Mouse (Mus musculus): ENCODE measurements around the gene Adcy5. TPM values are rescaled to one million over a fixed set of nuclear protein-coding genes. Genes with fewer than 3 reads are reported as not detected.

The Adcy5 gene
- polyA plus RNA-seq, 1 experiment from 2014 or later: 1.4 TPM

GRCm38 (mm10) chr16:35282456-35282855, 127.8 kb downstream of the Adcy5 start:
- no peak for DNase-seq (ENCODE audit: low spot score)
- no peaks in the 10 kb centered on the region for H3K27me3 ChIP-seq (ENCODE audit: control insufficient read depth, insufficient read depth, low read length)
- 78% methylated on average over 2 of the region's 2 CpGs for WGBS
- ATAC-seq (replicated peaks; ENCODE audit: insufficient number of reproducible peaks, low FRiP score, low TSS enrichment, low read depth): no peak
- H3K4me2 ChIP-seq (ENCODE audit: low read depth, low read length): no peak overlapping the region
- no peaks in the 10 kb centered on the region for H3K9me3 ChIP-seq (replicated peaks; ENCODE audit: control insufficient read depth, low read length)
- H3K27ac ChIP-seq (replicated peaks; ENCODE audit: low read depth, low read length): no peak overlapping the region
- no peak overlapping the region for H3K4me3 ChIP-seq (ENCODE audit: low read depth, low read length)
- H3K9ac ChIP-seq (replicated peaks; ENCODE audit: low read length): no peak overlapping the region
- no peaks in the 10 kb centered on the region for H3K4me1 ChIP-seq (ENCODE audit: control insufficient read depth, insufficient read depth, low read length)
- H3K36me3 ChIP-seq (replicated peaks; ENCODE audit: control insufficient read depth, insufficient read depth, low read depth, low read length): no peaks in the 10 kb centered on the region

- no peaks in the 10 kb centered on the region for H3K36me3 ChIP-seq (replicated peaks; ENCODE audit: control insufficient read depth, insufficient read depth, low read depth, low read length)
- 82% methylated on average over 9 of the region's 9 CpGs for WGBS
- no peaks in the 10 kb centered on the region for H3K4me1 ChIP-seq (ENCODE audit: control insufficient read depth, insufficient read depth, low read length)
- ATAC-seq (replicated peaks; ENCODE audit: insufficient number of reproducible peaks, low FRiP score, low TSS enrichment, low read depth) (no peak), DNase-seq (ENCODE audit: low spot score) (no peak)
- H3K27ac ChIP-seq (replicated peaks; ENCODE audit: low read depth, low read length): no peak overlapping the region
- H3K27me3 ChIP-seq (ENCODE audit: control insufficient read depth, insufficient read depth, low read length): no peaks in the 10 kb centered on the region
- H3K9ac ChIP-seq (replicated peaks; ENCODE audit: low read length): no peak overlapping the region
- no peaks in the 10 kb centered on the region for H3K9me3 ChIP-seq (replicated peaks; ENCODE audit: control insufficient read depth, low read length)
- no peak overlapping the region for H3K4me2 ChIP-seq (ENCODE audit: low read depth, low read length)
- H3K4me3 ChIP-seq (ENCODE audit: low read depth, low read length): no peak overlapping the region
Measured at GRCm38 (mm10) chr16:35285821-35286220, 131.1 kb downstream of the Adcy5 start.

- Histone ChIP-seq H3K4me1 (ENCODE audit: control insufficient read depth, insufficient read depth, low read length) (no peaks in the 10 kb centered on the region), H3K9me3 (replicated peaks; ENCODE audit: control insufficient read depth, low read length) (no peaks in the 10 kb centered on the region), H3K9ac (replicated peaks; ENCODE audit: low read length) (no peak overlapping the region), H3K4me3 (ENCODE audit: low read depth, low read length) (no peak overlapping the region), H3K4me2 (ENCODE audit: low read depth, low read length) (no peak overlapping the region), H3K27ac (replicated peaks; ENCODE audit: low read depth, low read length) (no peak overlapping the region), H3K36me3 (replicated peaks; ENCODE audit: control insufficient read depth, insufficient read depth, low read depth, low read length) (no peaks in the 10 kb centered on the region), H3K27me3 (ENCODE audit: control insufficient read depth, insufficient read depth, low read length) (no peaks in the 10 kb centered on the region)
- no peak for DNase-seq (ENCODE audit: low spot score)
- 92% methylated on average over 5 of the region's 5 CpGs for WGBS
- ATAC-seq (replicated peaks; ENCODE audit: insufficient number of reproducible peaks, low FRiP score, low TSS enrichment, low read depth): no peak
Measured at GRCm38 (mm10) chr16:35287244-35287643, 132.6 kb downstream of the Adcy5 start.

- Histone ChIP-seq H3K36me3 (replicated peaks; ENCODE audit: control insufficient read depth, insufficient read depth, low read depth, low read length) (no peaks in the 10 kb centered on the region), H3K4me2 (ENCODE audit: low read depth, low read length) (no peak overlapping the region), H3K9ac (replicated peaks; ENCODE audit: low read length) (no peak overlapping the region), H3K27me3 (ENCODE audit: control insufficient read depth, insufficient read depth, low read length) (no peaks in the 10 kb centered on the region), H3K4me3 (ENCODE audit: low read depth, low read length) (no peak overlapping the region), H3K4me1 (ENCODE audit: control insufficient read depth, insufficient read depth, low read length) (no peaks in the 10 kb centered on the region), H3K27ac (replicated peaks; ENCODE audit: low read depth, low read length) (no peak overlapping the region), H3K9me3 (replicated peaks; ENCODE audit: control insufficient read depth, low read length) (no peaks in the 10 kb centered on the region)
- no peak for DNase-seq (ENCODE audit: low spot score)
- no peak for ATAC-seq (replicated peaks; ENCODE audit: insufficient number of reproducible peaks, low FRiP score, low TSS enrichment, low read depth)
- 76% methylated on average over 5 of the region's 5 CpGs for WGBS
Measured at GRCm38 (mm10) chr16:35297786-35298185, 143.1 kb downstream of the Adcy5 start.

- no peaks in the 10 kb centered on the region for H3K36me3 ChIP-seq (replicated peaks; ENCODE audit: control insufficient read depth, insufficient read depth, low read depth, low read length)
- WGBS: 82% methylated on average over 5 of the region's 6 CpGs
- H3K4me3 ChIP-seq (ENCODE audit: low read depth, low read length): no peak overlapping the region
- H3K27me3 ChIP-seq (ENCODE audit: control insufficient read depth, insufficient read depth, low read length): no peaks in the 10 kb centered on the region
- H3K9me3 ChIP-seq (replicated peaks; ENCODE audit: control insufficient read depth, low read length): no peaks in the 10 kb centered on the region
- H3K4me2 ChIP-seq (ENCODE audit: low read depth, low read length): no peak overlapping the region
- no peaks in the 10 kb centered on the region for H3K4me1 ChIP-seq (ENCODE audit: control insufficient read depth, insufficient read depth, low read length)
- no peak overlapping the region for H3K27ac ChIP-seq (replicated peaks; ENCODE audit: low read depth, low read length)
- H3K9ac ChIP-seq (replicated peaks; ENCODE audit: low read length): no peak overlapping the region
- ATAC-seq (replicated peaks; ENCODE audit: insufficient number of reproducible peaks, low FRiP score, low TSS enrichment, low read depth) (no peak), DNase-seq (ENCODE audit: low spot score) (no peak)
Measured at GRCm38 (mm10) chr16:35300156-35300555, 145.5 kb downstream of the Adcy5 start.

- peak; percentile 76 for DNase-seq (ENCODE audit: low spot score)
- no peak overlapping the region for H3K4me2 ChIP-seq (ENCODE audit: low read depth, low read length)
- no peak overlapping the region for H3K9ac ChIP-seq (replicated peaks; ENCODE audit: low read length)
- no peaks in the 10 kb centered on the region for H3K9me3 ChIP-seq (replicated peaks; ENCODE audit: control insufficient read depth, low read length)
- no peak overlapping the region for H3K4me3 ChIP-seq (ENCODE audit: low read depth, low read length)
- ATAC-seq (replicated peaks; ENCODE audit: insufficient number of reproducible peaks, low FRiP score, low TSS enrichment, low read depth): no peak
- H3K27ac ChIP-seq (replicated peaks; ENCODE audit: low read depth, low read length): no peak overlapping the region
- H3K27me3 ChIP-seq (ENCODE audit: control insufficient read depth, insufficient read depth, low read length): no peaks in the 10 kb centered on the region
- 49% methylated on average over 7 of the region's 7 CpGs for WGBS
- H3K36me3 ChIP-seq (replicated peaks; ENCODE audit: control insufficient read depth, insufficient read depth, low read depth, low read length): no peaks in the 10 kb centered on the region
- no peaks in the 10 kb centered on the region for H3K4me1 ChIP-seq (ENCODE audit: control insufficient read depth, insufficient read depth, low read length)
Measured at GRCm38 (mm10) chr16:35302441-35303280, 148.0 kb downstream of the Adcy5 start.

GRCm38 (mm10) chr16:35303721-35304120, 149.0 kb downstream of the Adcy5 start:
- no peak overlapping the region for H3K9ac ChIP-seq (replicated peaks; ENCODE audit: low read length)
- 89% methylated on average over 6 of the region's 6 CpGs for WGBS
- no peak overlapping the region for H3K4me3 ChIP-seq (ENCODE audit: low read depth, low read length)
- no peaks in the 10 kb centered on the region for H3K9me3 ChIP-seq (replicated peaks; ENCODE audit: control insufficient read depth, low read length)
- no peaks in the 10 kb centered on the region for H3K27me3 ChIP-seq (ENCODE audit: control insufficient read depth, insufficient read depth, low read length)
- no peak for ATAC-seq (replicated peaks; ENCODE audit: insufficient number of reproducible peaks, low FRiP score, low TSS enrichment, low read depth)
- H3K27ac ChIP-seq (replicated peaks; ENCODE audit: low read depth, low read length): no peak overlapping the region
- H3K4me1 ChIP-seq (ENCODE audit: control insufficient read depth, insufficient read depth, low read length): no peaks in the 10 kb centered on the region
- no peak overlapping the region for H3K4me2 ChIP-seq (ENCODE audit: low read depth, low read length)
- DNase-seq (ENCODE audit: low spot score): no peak
- H3K36me3 ChIP-seq (replicated peaks; ENCODE audit: control insufficient read depth, insufficient read depth, low read depth, low read length): no peaks in the 10 kb centered on the region

- H3K9ac ChIP-seq (replicated peaks; ENCODE audit: low read length): no peak overlapping the region
- H3K4me2 ChIP-seq (ENCODE audit: low read depth, low read length): no peak overlapping the region
- H3K4me1 ChIP-seq (ENCODE audit: control insufficient read depth, insufficient read depth, low read length): no peaks in the 10 kb centered on the region
- H3K27ac ChIP-seq (replicated peaks; ENCODE audit: low read depth, low read length): no peak overlapping the region
- H3K27me3 ChIP-seq (ENCODE audit: control insufficient read depth, insufficient read depth, low read length): no peaks in the 10 kb centered on the region
- WGBS: 87% methylated on average over 5 of the region's 5 CpGs
- H3K36me3 ChIP-seq (replicated peaks; ENCODE audit: control insufficient read depth, insufficient read depth, low read depth, low read length): no peaks in the 10 kb centered on the region
- H3K4me3 ChIP-seq (ENCODE audit: low read depth, low read length): no peak overlapping the region
- ATAC-seq (replicated peaks; ENCODE audit: insufficient number of reproducible peaks, low FRiP score, low TSS enrichment, low read depth) (no peak), DNase-seq (ENCODE audit: low spot score) (no peak)
- no peaks in the 10 kb centered on the region for H3K9me3 ChIP-seq (replicated peaks; ENCODE audit: control insufficient read depth, low read length)
Measured at GRCm38 (mm10) chr16:35304416-35304815, 149.7 kb downstream of the Adcy5 start.

Measured in embryonic facial prominence, embryonic 11.5 days (tissue).